Mouse (Mus musculus): ENCODE measurements around the gene Phtf1. TPM values are rescaled to one million over a fixed set of nuclear protein-coding genes. Genes with fewer than 3 reads are reported as not detected.

Gene Phtf1
- total RNA-seq, 2 experiments from 2014 or later = 38.7 to 46.7 TPM

DNA sequence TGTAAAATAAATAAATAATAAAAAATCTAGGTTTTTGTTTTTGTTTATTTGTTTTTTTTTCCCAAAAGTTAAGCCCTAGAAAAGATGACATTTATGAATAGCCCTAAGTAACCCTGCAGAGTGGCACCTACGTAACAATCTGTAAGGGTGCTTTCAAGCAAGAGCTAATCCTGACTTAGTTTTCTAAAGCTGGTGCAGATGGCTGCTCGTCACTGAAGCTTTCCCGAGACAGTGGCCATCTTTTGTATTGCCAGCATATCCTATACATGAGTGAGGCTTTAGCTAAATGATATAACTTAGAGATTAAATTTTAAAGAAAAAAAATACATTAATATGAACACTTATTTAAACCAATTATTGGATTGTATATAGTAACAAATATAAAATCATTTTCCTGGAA lies 50.0 kb downstream of the Phtf1 start:
- DNase-seq (ENCODE audit: extremely low spot score in 1 of 2, low spot score in 1 of 2) = no peak

DNA sequence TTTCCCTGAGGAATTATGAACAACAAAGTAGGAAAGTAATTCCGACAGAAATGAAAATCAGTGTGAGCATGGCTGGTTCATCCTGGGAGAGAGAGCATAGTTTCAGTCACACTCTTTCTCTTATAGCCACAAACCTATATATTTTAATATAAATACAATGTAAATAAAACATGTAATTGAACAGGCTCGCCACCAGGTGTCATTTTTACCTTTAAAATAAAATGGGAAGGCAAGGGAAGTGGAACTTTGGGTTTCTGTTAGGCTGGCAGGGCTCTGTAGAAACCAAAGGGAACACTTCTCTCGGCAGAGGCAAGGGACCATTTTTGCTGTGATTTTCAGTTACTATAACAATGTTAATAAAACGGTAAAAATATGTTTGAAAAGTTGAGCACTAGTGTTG lies 51.5 kb downstream of the Phtf1 start:
- no peak for DNase-seq (ENCODE audit: extremely low spot score in 1 of 2, low spot score in 1 of 2)

DNA sequence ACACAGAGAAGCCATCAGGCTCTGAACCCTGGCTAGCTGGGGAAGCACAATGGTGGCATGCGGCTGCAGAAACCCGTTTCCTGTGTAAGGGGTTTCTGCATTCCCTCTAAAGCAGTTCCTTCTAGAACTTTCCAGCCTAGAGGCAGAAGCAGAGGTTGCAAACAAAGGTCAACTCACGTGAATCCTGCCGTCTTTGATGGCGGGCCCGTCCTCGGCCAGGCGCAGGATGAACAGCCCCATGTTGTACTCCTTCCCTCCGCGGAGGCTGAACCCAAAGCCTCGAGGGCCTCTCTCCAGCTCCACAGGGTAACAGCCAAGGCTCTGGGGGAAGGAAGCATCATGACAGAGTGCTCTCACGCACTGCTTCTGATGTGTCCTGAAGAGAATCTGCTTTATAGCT lies 52.2 kb downstream of the Phtf1 start:
- no peak for DNase-seq (ENCODE audit: extremely low spot score in 1 of 2, low spot score in 1 of 2)

DNA sequence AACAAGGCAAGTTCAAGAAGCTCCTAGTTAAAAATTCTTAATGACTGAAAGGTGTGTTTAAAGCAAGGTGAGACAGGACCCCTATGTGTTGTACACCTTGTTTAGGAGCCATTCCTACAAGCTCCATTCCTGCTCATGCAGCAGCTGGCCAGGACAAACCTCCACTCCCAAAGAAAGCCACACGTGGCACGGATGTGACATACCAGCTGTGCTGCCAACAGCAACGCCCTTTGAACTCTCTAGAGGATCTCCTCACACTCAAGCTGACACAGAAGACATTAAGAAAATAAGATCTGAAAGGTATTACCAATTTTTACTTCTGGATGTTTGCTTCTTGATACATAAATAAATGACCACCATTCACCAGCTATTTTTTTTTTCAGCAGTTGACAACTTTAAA lies 59.0 kb downstream of the Phtf1 start:
- no peak for DNase-seq (ENCODE audit: extremely low spot score in 1 of 2, low spot score in 1 of 2)

DNA sequence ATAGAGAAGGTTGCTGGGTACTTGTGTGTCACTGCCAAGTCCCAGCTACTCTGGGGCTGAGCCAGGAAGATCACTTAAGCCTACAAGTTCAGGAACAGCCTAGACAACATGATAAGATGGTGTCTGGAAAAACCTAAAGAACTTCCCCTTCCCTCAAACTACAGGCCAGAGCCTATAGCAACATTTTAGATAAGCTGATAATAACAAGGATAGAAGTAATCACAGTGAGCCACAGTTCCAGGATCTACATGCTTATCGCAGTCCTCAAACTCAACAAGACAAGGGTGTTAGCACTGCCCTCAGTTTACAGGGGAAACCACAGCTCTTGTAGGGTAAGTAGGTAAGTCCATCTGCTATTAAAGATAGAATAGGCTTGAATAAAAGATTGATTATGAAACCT lies 64.2 kb downstream of the Phtf1 start:
- no peak for DNase-seq (ENCODE audit: extremely low spot score in 1 of 2, low spot score in 1 of 2)

DNA sequence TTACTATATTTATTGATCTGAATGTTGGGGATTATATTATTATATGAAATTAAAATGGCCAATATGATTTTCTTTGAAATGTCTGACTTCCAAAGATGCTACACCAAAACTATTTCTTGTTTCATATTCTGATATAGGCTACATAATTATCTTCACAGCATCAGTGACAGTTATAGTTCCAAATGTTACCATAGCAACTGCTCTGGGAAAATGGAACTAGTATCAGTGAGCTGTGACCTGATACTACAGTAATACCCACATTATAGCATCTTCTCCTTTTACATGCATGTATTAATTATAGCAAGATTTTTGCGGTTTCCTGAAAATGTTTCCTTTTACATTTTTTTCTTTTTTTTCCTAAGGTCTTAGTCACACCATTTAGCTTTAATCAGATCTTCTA lies 64.8 kb downstream of the Phtf1 start:
- DNase-seq (ENCODE audit: extremely low spot score in 1 of 2, low spot score in 1 of 2) = no peak

DNA sequence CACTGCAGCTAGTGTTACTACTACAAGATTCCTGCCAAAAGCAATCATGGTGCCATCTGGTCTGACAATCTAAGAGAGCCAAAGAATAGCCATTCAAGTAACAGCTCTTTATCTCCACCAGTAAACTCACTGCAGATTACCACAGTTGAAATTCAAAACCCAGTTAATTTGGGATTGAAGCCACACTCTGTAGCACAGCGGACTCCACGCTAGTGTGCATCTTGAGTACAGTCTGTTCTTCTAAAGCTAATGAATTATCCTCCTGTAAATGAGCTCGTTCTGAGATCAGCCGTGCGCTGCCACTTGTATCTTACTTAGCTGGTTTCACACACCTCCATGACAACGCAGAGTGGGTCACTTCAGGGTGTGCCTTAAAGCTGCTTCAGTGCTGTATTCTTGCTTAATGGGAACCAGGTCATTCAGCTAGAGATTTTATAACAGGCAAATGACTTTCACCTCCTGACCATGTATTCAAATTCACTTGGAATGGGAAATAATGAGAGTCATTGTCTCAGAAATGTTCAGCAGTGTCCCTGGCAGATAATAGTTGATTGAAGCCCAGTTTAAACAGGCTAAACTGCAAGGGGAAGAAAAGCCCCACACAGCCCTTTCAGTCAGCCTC lies 91.2 kb downstream of the Phtf1 start:
- peak; percentile 8 for DNase-seq (ENCODE audit: extremely low spot score in 1 of 2, low spot score in 1 of 2)

DNA sequence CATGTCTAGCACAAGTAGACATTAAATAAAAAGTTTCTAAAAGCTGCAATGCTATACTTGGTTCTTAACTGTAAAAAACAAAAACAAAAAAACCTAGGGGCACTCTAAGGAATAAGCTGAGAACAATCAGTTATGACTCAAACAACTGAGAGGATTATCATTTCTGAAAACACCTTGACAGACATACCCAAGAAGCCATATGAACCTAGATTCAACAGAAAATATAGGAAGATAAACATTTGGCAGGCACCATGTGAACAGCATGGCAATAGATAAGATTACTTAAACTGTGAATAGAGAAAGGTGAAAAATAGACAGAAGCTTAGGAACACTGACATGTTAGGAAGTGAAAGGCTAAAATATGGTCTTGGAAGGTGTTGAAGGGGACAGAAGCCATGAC lies 101.5 kb downstream of the Phtf1 start:
- DNase-seq (ENCODE audit: extremely low spot score in 1 of 2, low spot score in 1 of 2) = no peak

Other genes with a start within 250 kb of the Phtf1 start
- gene Olfml3, start 230.1 kb upstream of the Phtf1 start, total RNA-seq (2021) = 10 to 100 TPM; 12.5 to 15.0 TPM
- not detected for gene Gm10964, start 228.7 kb upstream of the Phtf1 start, total RNA-seq (2021)
- gene Hipk1, start 176.5 kb upstream of the Phtf1 start, total RNA-seq (2021) = 100 to 1,000 TPM; 108 to 115 TPM
- gene Dclre1b, start 158.7 kb upstream of the Phtf1 start, total RNA-seq (2021) = 1 to 10 TPM; 8.5 to 9.3 TPM
- 10 to 100 TPM; 15.3 to 18.6 TPM for gene Ap4b1, start 158.6 kb upstream of the Phtf1 start, total RNA-seq (2021)
- under 1 TPM in 1 of 2 experiments, not detected in 1; 0.31 TPM for gene Gm43064, start 158.5 kb upstream of the Phtf1 start, total RNA-seq (2021)
- 1 to 10 TPM; 1.5 to 1.6 TPM for gene Bcl2l15, start 135.5 kb upstream of the Phtf1 start, total RNA-seq (2021)
- under 1 TPM; 0.91 to 0.96 TPM for gene Ptpn22, start 108.3 kb upstream of the Phtf1 start, total RNA-seq (2021)
- 10 to 100 TPM; 20.0 to 20.3 TPM for gene Rsbn1, start 54.0 kb upstream of the Phtf1 start, total RNA-seq (2021)